ENCODE assay signal across 13 mouse cellular contexts in the genomic region with DNA sequence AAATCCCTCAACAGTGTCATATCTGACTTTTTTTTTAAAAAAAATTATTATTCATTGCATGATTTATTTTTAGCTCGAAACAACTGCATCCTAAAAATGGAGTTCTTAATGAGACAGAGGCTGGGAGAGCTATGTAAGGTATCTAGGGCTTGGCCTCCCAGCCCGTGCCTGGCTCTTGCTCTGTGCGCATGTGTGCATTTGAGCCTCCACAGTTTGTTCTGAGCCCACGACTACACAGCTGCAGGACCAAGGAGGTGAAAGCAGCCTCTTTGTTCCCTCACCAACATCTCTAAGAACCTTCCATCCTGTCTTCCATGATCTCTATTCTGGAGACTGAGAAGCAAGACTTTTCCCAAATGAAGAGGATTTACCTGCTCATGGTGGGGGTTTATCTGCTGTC. TPM values are rescaled to one million over a fixed set of nuclear protein-coding genes. Genes with fewer than 3 reads are reported as not detected.
DNase-seq lines count a peak whose midpoint lies in the region; ATAC-seq and TF ChIP-seq lines count a peak whose summit lies in the region.
"Had no signal": no experiment of that assay in that cellular context is flagged by ENCODE, and none has a peak within 500 bp of the region (broad histone marks: within the 10 kb centered on the region; RNA-seq: fewer than 3 reads in every experiment).

Casq2 (plus strand) TSS at position 133 of the 400 bp plus-strand sequence.

- H3K27ac ChIP-seq in lung, embryonic 15.5 days = no peak within 1 kb of the TSS
- no peak within 1 kb of the TSS for H3K27ac ChIP-seq in lung, postnatal 0 days (ENCODE audit: low read length)
- peak within 1 kb of the TSS; percentile 60 for H3K27ac ChIP-seq in heart, embryonic 12.5 days (ENCODE audit: poor library complexity, severe bottlenecking)
- 0 out of 2 replicates have a peak within 1 kb of the TSS, but pooled peaks have one; percentile 52 for H3K27ac ChIP-seq in limb, embryonic 14.5 days (replicated peaks; ENCODE audit: low read depth, low read length)
- no peak within 1 kb of the TSS for H3K27ac ChIP-seq in forebrain, embryonic 13.5 days
- H3K27ac ChIP-seq in midbrain, embryonic 13.5 days = no peak within 1 kb of the TSS
- H3K27ac ChIP-seq in midbrain, embryonic 11.5 days (ENCODE audit: low read depth, low read length) = no peak within 1 kb of the TSS
- H3K27ac ChIP-seq: left cerebral cortex, adult 2 months; liver, embryonic 13.5 days had no signal

- no peak within 1 kb of the TSS for H3K9ac ChIP-seq in lung, embryonic 15.5 days
- no peak within 1 kb of the TSS for H3K9ac ChIP-seq in lung, postnatal 0 days (replicated peaks; ENCODE audit: low read depth)
- peak within 1 kb of the TSS; percentile 5; the same call in 1 of the 2 replicates for H3K9ac ChIP-seq in heart, embryonic 12.5 days
- no peak within 1 kb of the TSS for H3K9ac ChIP-seq in limb, embryonic 14.5 days (ENCODE audit: low read depth, low read length, severe bottlenecking)
- no peak within 1 kb of the TSS for H3K9ac ChIP-seq in forebrain, embryonic 13.5 days
- no peak within 1 kb of the TSS for H3K9ac ChIP-seq in midbrain, embryonic 13.5 days (replicated peaks)
- no peak within 1 kb of the TSS for H3K9ac ChIP-seq in midbrain, embryonic 11.5 days (ENCODE audit: low read length)
- H3K9ac ChIP-seq: liver, embryonic 13.5 days had no signal

- H3K4me1 ChIP-seq in lung, embryonic 15.5 days = 0 out of 2 replicates have a peak, but pooled peaks cover 3% of the 10 kb centered on the region
- H3K4me1 ChIP-seq in lung, postnatal 0 days (ENCODE audit: insufficient read depth, low read depth, low read length) = no peaks in the 10 kb centered on the region
- peaks cover 53% of the 10 kb centered on the region for H3K4me1 ChIP-seq in heart, embryonic 12.5 days (replicated peaks)
- no peaks in the 10 kb centered on the region for H3K4me1 ChIP-seq in limb, embryonic 14.5 days (ENCODE audit: control insufficient read depth, insufficient read depth, low read length)
- H3K4me1 ChIP-seq in forebrain, embryonic 13.5 days = 0 out of 2 replicates have a peak, but pooled peaks cover 5% of the 10 kb centered on the region
- H3K4me1 ChIP-seq in midbrain, embryonic 13.5 days (replicated peaks) = peaks cover 7% of the 10 kb centered on the region; the same call in 1 of the 2 replicates
- H3K4me1 ChIP-seq in midbrain, embryonic 11.5 days (ENCODE audit: control insufficient read depth, insufficient read depth, low read length) = no peaks in the 10 kb centered on the region

- TF ChIP-seq POLR2A in limb, embryonic 14.5 days (IDR thresholded peaks at IDR 0.05; ENCODE audit: borderline replicate concordance, extremely low read depth, insufficient read depth, insufficient read length) = no peak

- no peak for TF ChIP-seq CTCF in lung, postnatal 0 days (IDR thresholded peaks at IDR 0.05)

- H3K9me3 ChIP-seq in lung, embryonic 15.5 days = no peaks in the 10 kb centered on the region
- no peaks in the 10 kb centered on the region for H3K9me3 ChIP-seq in lung, postnatal 0 days (ENCODE audit: low read length)
- H3K9me3 ChIP-seq in heart, embryonic 12.5 days (replicated peaks) = no peaks in the 10 kb centered on the region
- no peaks in the 10 kb centered on the region for H3K9me3 ChIP-seq in limb, embryonic 14.5 days (ENCODE audit: control insufficient read depth, low read length)
- no peaks in the 10 kb centered on the region for H3K9me3 ChIP-seq in forebrain, embryonic 13.5 days (replicated peaks)
- no peaks in the 10 kb centered on the region for H3K9me3 ChIP-seq in midbrain, embryonic 13.5 days
- H3K9me3 ChIP-seq in midbrain, embryonic 11.5 days (ENCODE audit: control insufficient read depth, low read length) = no peaks in the 10 kb centered on the region
- H3K9me3 ChIP-seq: liver, embryonic 13.5 days; megakaryocyte, embryonic 14.5 days had no signal

- 67% methylated on average over 4 of the region's 4 CpGs for WGBS in lung, embryonic 15.5 days
- 69% methylated on average over 4 of the region's 4 CpGs for WGBS in lung, postnatal 0 days
- 47% methylated on average over 4 of the region's 4 CpGs for WGBS in heart, embryonic 12.5 days
- 72% methylated on average over 4 of the region's 4 CpGs for WGBS in limb, embryonic 14.5 days
- 78% methylated on average over 4 of the region's 4 CpGs for WGBS in forebrain, embryonic 13.5 days
- 78% methylated on average over 4 of the region's 4 CpGs for WGBS in midbrain, embryonic 13.5 days
- WGBS in midbrain, embryonic 11.5 days = 77% methylated on average over 4 of the region's 4 CpGs

- no peak within 1 kb of the TSS for H3K4me2 ChIP-seq in lung, embryonic 15.5 days
- no peak within 1 kb of the TSS for H3K4me2 ChIP-seq in lung, postnatal 0 days (replicated peaks; ENCODE audit: low read depth, low read length)
- peak within 1 kb of the TSS; percentile 55 for H3K4me2 ChIP-seq in heart, embryonic 12.5 days
- no peak within 1 kb of the TSS for H3K4me2 ChIP-seq in limb, embryonic 14.5 days (replicated peaks; ENCODE audit: low read depth, low read length, severe bottlenecking)
- no peak within 1 kb of the TSS for H3K4me2 ChIP-seq in forebrain, embryonic 13.5 days
- no peak within 1 kb of the TSS for H3K4me2 ChIP-seq in midbrain, embryonic 13.5 days (replicated peaks)
- no peak within 1 kb of the TSS for H3K4me2 ChIP-seq in midbrain, embryonic 11.5 days
- H3K4me2 ChIP-seq: liver, embryonic 13.5 days had no signal

- peaks cover 9% of the 10 kb centered on the region; the same call in 1 of the 2 replicates for H3K27me3 ChIP-seq in lung, embryonic 15.5 days
- 0 out of 2 replicates have a peak, but pooled peaks cover 2% of the 10 kb centered on the region for H3K27me3 ChIP-seq in lung, postnatal 0 days (replicated peaks; ENCODE audit: insufficient read depth, low read length)
- H3K27me3 ChIP-seq in heart, embryonic 12.5 days (replicated peaks) = no peaks in the 10 kb centered on the region
- H3K27me3 ChIP-seq in limb, embryonic 14.5 days (ENCODE audit: control insufficient read depth, insufficient read depth, low read length) = no peaks in the 10 kb centered on the region
- H3K27me3 ChIP-seq in forebrain, embryonic 13.5 days = peaks cover 13% of the 10 kb centered on the region
- H3K27me3 ChIP-seq in midbrain, embryonic 13.5 days = peaks cover 30% of the 10 kb centered on the region
- peaks cover 5% of the 10 kb centered on the region for H3K27me3 ChIP-seq in midbrain, embryonic 11.5 days (ENCODE audit: control insufficient read depth, insufficient read depth, low read length)

- no peak for TF ChIP-seq EP300 in lung, postnatal 0 days (IDR thresholded peaks at IDR 0.05)

- DNase-seq in lung, postnatal 0 days (ENCODE audit: low spot score) = no peak
- DNase-seq in gastrocnemius, postnatal 10 days = no peak
- DNase-seq in limb, embryonic 14.5 days (ENCODE audit: low spot score) = no peak
- no peak for DNase-seq in midbrain, embryonic 11.5 days (ENCODE audit: low spot score, missing footprints)
- DNase-seq: cerebellum, postnatal 25 days; liver, embryonic 13.5 days; thymus, postnatal 4 days had no signal

- no peaks in the 10 kb centered on the region for H3K36me3 ChIP-seq in lung, embryonic 15.5 days
- H3K36me3 ChIP-seq in lung, postnatal 0 days (ENCODE audit: insufficient read depth, low read length) = no peaks in the 10 kb centered on the region
- H3K36me3 ChIP-seq in heart, embryonic 12.5 days = no peaks in the 10 kb centered on the region
- no peaks in the 10 kb centered on the region for H3K36me3 ChIP-seq in limb, embryonic 14.5 days (ENCODE audit: control insufficient read depth, insufficient read depth, low read length)
- no peaks in the 10 kb centered on the region for H3K36me3 ChIP-seq in forebrain, embryonic 13.5 days (ENCODE audit: poor library complexity, severe bottlenecking)
- no peaks in the 10 kb centered on the region for H3K36me3 ChIP-seq in midbrain, embryonic 13.5 days
- no peaks in the 10 kb centered on the region for H3K36me3 ChIP-seq in midbrain, embryonic 11.5 days (ENCODE audit: control insufficient read depth, insufficient read depth, low read length)
- H3K36me3 ChIP-seq: liver, embryonic 13.5 days had no signal

- H3K4me3 ChIP-seq in lung, embryonic 15.5 days = no peak within 1 kb of the TSS
- no peak within 1 kb of the TSS for H3K4me3 ChIP-seq in lung, postnatal 0 days (ENCODE audit: low read depth, low read length)
- H3K4me3 ChIP-seq in heart, embryonic 12.5 days = peak within 1 kb of the TSS; percentile 26
- H3K4me3 ChIP-seq in limb, embryonic 14.5 days (replicated peaks; ENCODE audit: low read length) = no peak within 1 kb of the TSS
- no peak within 1 kb of the TSS for H3K4me3 ChIP-seq in forebrain, embryonic 13.5 days
- H3K4me3 ChIP-seq in midbrain, embryonic 13.5 days (replicated peaks) = no peak within 1 kb of the TSS
- H3K4me3 ChIP-seq in midbrain, embryonic 11.5 days (ENCODE audit: low read depth, low read length) = no peak within 1 kb of the TSS
- H3K4me3 ChIP-seq: left cerebral cortex, adult 2 months; liver, embryonic 13.5 days; megakaryocyte, embryonic 14.5 days had no signal

- ATAC-seq in lung, embryonic 15.5 days (ENCODE audit: borderline replicate concordance, extremely low read depth, low FRiP score, low TSS enrichment) = no peak
- ATAC-seq in lung, postnatal 0 days = no peak
- ATAC-seq in heart, embryonic 12.5 days (ENCODE audit: insufficient number of reproducible peaks, low FRiP score) = no peak
- ATAC-seq in limb, embryonic 14.5 days (ENCODE audit: low FRiP score, low read depth) = 0 out of 2 replicates have a peak, but pooled peaks have one; percentile 35
- no peak for ATAC-seq in forebrain, embryonic 13.5 days
- ATAC-seq in midbrain, embryonic 13.5 days = no peak
- no peak for ATAC-seq in midbrain, embryonic 11.5 days (ENCODE audit: low FRiP score)

RNA-seq across cellular contexts. Expression of gene Casq2, which starts in this region (rescaled TPM):
- polyA plus RNA-seq in lung, embryonic 15.5 days (2015; fragmentation: Nextera tagmentation; extraction: Ambion mirVana) = 13.3 and 13.5 TPM in 2 replicates
- polyA plus RNA-seq in lung, postnatal 0 days (2015; fragmentation: Nextera tagmentation; extraction: Ambion mirVana) = 7.0 and 9.0 TPM in 2 replicates
- total RNA-seq in gastrocnemius, postnatal 10 days (2021) = 100 to 1,000 TPM; 270 to 288 TPM
- 105 and 108 TPM in 2 replicates for polyA plus RNA-seq in heart, embryonic 12.5 days (2016; fragmentation: Nextera tagmentation; extraction: Ambion mirVana)
- 62.6 and 91.2 TPM in 2 replicates for polyA plus RNA-seq in limb, embryonic 14.5 days (2012; rRNA removed)
- polyA plus RNA-seq in limb, embryonic 14.5 days (2014; fragmentation: Nextera tagmentation; extraction: Ambion mirVana) = 40.4 and 59.5 TPM in 2 replicates
- polyA plus RNA-seq in forebrain, embryonic 13.5 days (2015; fragmentation: Nextera tagmentation; extraction: Ambion mirVana) = 0.10 and 0.39 TPM in 2 replicates
- 0.19 and 0.31 TPM in 2 replicates for polyA plus RNA-seq in midbrain, embryonic 13.5 days (2015; fragmentation: Nextera tagmentation; extraction: Ambion mirVana)
- 0.21 TPM in 1 of 2 replicates, not detected in the other for polyA plus RNA-seq in midbrain, embryonic 11.5 days (2014; fragmentation: Nextera tagmentation; extraction: Ambion mirVana)

Comparison
In these comparisons a context has a peak if more than half of its experiments do, and no peak if none do; other contexts are left out.
1. H3K27ac ChIP-seq: peak in heart, embryonic 12.5 days (single experiment) and limb, embryonic 14.5 days (single experiment); none in lung, embryonic 15.5 days (single experiment), lung, postnatal 0 days (single experiment), forebrain, embryonic 13.5 days (single experiment), midbrain, embryonic 13.5 days (single experiment) and midbrain, embryonic 11.5 days (single experiment).